Mouse (Mus musculus) cortical plate, adult 2 months (tissue): Measurements from ENCODE around the gene Arhgap23.

Experiments used
- CTCF ChIP-seq: fragments of 200-500 bp; IDR thresholded peaks from 2 replicates; pipeline ENCODE4 v1.5.1; 2011; ENCODE audit warnings: mild to moderate bottlenecking, control low read depth, low read length; ENCODE audit not compliant: insufficient read depth; ENCODE audit errors: extremely low read depth
- POLR2A ChIP-seq: fragments of 200-500 bp; IDR thresholded peaks from 2 replicates; pipeline ENCODE4 v1.6.1; 2011; ENCODE audit warnings: mild to moderate bottlenecking, low read length, control low read depth; ENCODE audit not compliant: insufficient read depth; ENCODE audit errors: extremely low read depth

- no peak for TF ChIP-seq POLR2A
- no peak for TF ChIP-seq CTCF
Observed at GRCm38 (mm10) chr11:97365556-97365955, 49.8 kb upstream of the Arhgap23 start.
